Mouse (Mus musculus) hindlimb bud, embryonic 11.5 days (tissue): ENCODE measurements around the gene Auts2.

Source experiments
- DNase-seq: peaks from one replicate; pipeline ENCODE4 v3.0.0-alpha.2; 2012; ENCODE audit warnings: low read depth, low spot score; ENCODE audit errors: extremely low spot score

Auts2 gene

GRCm38 (mm10) chr5:131772616-131773015 is 770.5 kb downstream of the Auts2 start:
- no peak for DNase-seq

- DNase-seq = no peak
Measured at GRCm38 (mm10) chr5:131769273-131769672, 773.9 kb downstream of the Auts2 start.

- DNase-seq = no peak
Measured at GRCm38 (mm10) chr5:131767699-131768264, 775.4 kb downstream of the Auts2 start.

- DNase-seq = no peak
Measured at GRCm38 (mm10) chr5:131767176-131767575, 776.0 kb downstream of the Auts2 start.

- no peak for DNase-seq
Measured at GRCm38 (mm10) chr5:131759432-131759831, 783.7 kb downstream of the Auts2 start.

- no peak for DNase-seq
Measured at GRCm38 (mm10) chr5:131750330-131750729, 792.8 kb downstream of the Auts2 start.

GRCm38 (mm10) chr5:131749211-131749610 is 793.9 kb downstream of the Auts2 start:
- no peak for DNase-seq

GRCm38 (mm10) chr5:131743069-131743468 is 800.1 kb downstream of the Auts2 start:
- no peak for DNase-seq

GRCm38 (mm10) chr5:131737476-131737875 is 805.7 kb downstream of the Auts2 start:
- no peak for DNase-seq

GRCm38 (mm10) chr5:131733324-131733660 is 809.9 kb downstream of the Auts2 start:
- DNase-seq = no peak

- no peak for DNase-seq
Measured at GRCm38 (mm10) chr5:131732631-131733323, 810.4 kb downstream of the Auts2 start.

GRCm38 (mm10) chr5:131729456-131729855 is 813.7 kb downstream of the Auts2 start:
- DNase-seq = no peak

GRCm38 (mm10) chr5:131727909-131728308 is 815.2 kb downstream of the Auts2 start:
- DNase-seq = no peak

GRCm38 (mm10) chr5:131724508-131724907 is 818.6 kb downstream of the Auts2 start:
- no peak for DNase-seq

- no peak for DNase-seq
Measured at GRCm38 (mm10) chr5:131722791-131723190, 820.4 kb downstream of the Auts2 start.

- DNase-seq = no peak
Measured at GRCm38 (mm10) chr5:131722361-131722760, 820.8 kb downstream of the Auts2 start.

GRCm38 (mm10) chr5:131718013-131718412 is 825.1 kb downstream of the Auts2 start:
- DNase-seq = no peak

GRCm38 (mm10) chr5:131717359-131717965 is 825.7 kb downstream of the Auts2 start:
- DNase-seq = no peak

GRCm38 (mm10) chr5:131714979-131715378 is 828.2 kb downstream of the Auts2 start:
- no peak for DNase-seq

GRCm38 (mm10) chr5:131712441-131712840 is 830.7 kb downstream of the Auts2 start:
- DNase-seq = no peak

GRCm38 (mm10) chr5:131711474-131712129 is 831.5 kb downstream of the Auts2 start:
- DNase-seq = no peak
